Mouse (Mus musculus): ENCODE results near the gene Mms19.

The Mms19 gene

DNA sequence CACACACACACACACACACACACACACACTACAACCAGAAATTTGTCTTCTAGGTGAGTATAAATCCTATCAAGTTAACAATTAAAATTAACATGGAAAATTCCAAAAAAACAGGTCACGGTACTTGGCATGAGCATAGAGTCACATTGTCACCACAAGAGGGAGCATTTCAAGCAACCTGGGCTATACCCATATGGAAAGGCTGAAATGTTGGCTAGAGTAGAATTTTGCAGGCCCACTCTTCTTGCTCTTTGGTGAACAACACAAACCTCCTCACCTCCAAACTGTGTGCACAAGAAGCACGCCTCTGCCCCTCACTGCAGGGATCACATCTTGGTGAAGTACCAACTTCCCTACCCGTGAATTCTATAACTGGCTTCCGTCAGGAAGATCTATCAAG, 82.1 kb downstream of the Mms19 start:
- peak; percentile 26 for DNase-seq

DNA sequence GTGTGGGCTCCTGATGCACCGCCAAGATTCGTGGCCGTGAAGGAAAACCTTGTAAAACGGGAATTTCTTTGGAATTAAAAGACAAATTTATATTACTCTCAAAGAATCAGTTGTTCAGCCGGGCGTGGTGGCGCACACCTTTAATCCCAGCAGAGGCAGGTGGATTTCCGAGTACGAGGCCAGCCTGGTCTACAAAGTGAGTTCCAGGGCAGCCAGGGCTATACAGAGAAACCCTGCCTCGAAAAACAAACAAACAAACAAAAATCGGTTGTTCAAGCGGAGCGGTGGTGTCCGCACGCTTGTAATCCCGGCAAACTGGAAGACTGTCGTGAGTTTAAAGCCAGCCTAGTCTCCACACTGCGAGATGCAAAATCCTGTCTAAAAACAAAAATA, 84.6 kb downstream of the Mms19 start:
- no peak for DNase-seq

DNA sequence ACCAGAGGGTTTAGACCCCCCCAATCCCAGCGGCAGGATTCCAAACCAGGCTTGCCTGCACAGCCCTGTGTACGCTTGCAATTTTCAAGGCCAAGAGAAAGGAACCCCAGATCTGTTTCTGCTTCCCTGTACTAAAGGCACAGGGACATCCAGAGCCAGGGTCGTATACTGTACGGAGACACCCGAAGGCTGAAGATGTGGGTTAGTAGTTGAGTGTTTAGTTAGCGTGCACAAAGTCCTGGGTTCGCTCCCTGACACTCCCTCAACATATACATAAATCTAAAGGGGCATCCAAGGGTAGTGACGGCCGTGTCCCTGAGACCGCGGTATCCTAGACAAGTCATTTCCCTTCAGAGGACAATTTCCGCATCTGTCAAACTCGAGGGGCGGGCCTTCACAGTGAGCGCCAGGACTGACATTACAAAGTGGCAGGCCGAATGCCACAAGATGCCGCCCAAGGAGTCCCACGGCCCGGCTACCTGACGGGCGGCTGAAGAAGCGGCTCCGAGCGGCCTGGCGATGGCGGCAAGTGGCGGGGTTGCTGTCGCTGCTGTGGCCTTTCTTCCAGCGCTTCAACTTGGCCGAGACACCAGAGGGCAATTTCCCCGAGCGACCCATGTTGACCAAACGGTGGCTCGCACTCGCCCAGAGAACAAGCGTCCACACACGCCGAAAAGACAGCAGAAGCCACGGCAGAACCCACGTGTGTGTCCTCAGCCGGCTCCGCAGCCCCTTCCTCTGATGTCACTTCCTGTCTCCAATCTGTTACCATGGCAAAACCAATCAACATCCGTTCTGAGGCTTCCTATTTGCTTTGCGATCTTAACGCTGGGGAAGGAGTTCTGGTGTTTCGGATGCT, 85.3 kb downstream of the Mms19 start, which contains the start of gene Rrp12:
Gene Rrp12, minus strand, starts transcription at position 714 of the 859 bp plus-strand sequence.
- peak; percentile 85 for DNase-seq

DNA sequence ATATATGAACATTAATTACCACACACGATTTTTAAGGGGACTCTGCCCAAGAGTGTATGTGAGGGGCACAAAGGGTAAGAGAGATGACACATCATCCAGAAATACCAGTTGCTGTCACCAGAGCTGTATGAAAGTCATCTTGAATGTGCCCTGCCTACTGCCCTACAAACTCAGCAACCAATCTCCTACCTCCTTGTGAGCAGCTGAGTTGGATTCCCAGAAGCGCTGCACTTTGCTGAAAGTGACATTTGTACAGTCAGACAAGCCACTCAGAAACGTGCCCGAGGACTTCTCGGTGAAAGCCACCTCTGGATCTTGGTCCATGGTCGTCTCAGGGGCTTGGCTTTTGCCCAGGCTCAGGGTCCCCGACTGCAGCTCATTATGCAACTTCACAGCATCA, 86.0 kb downstream of the Mms19 start:
- DNase-seq, result peak; percentile 19
